Mouse (Mus musculus) urinary bladder, postnatal 36 days (tissue): Measurements from ENCODE around the gene Ccdc162.

ENCODE experiments used
- DNase-seq, 2 experiments: peaks; one replicate each; pipeline ENCODE4 v3.0.0; 2022; ENCODE audit warnings: low spot score in 2 of 2, mixed read lengths in 1 of 2

The Ccdc162 gene

GRCm38 (mm10) chr10:41716029-41716897 is at the start of gene Ccdc162:
TSS of gene Ccdc162 (minus strand) at chr10:41716634.
- DNase-seq = no peak

GRCm38 (mm10) chr10:41765586-41765985 is 49.2 kb upstream of the Ccdc162 start:
- no peak for DNase-seq

GRCm38 (mm10) chr10:41763741-41764385 is 47.4 kb upstream of the Ccdc162 start:
- DNase-seq = no peak

- DNase-seq = no peak
Observed at GRCm38 (mm10) chr10:41760866-41761265, 44.4 kb upstream of the Ccdc162 start.

- DNase-seq = no peak
Observed at GRCm38 (mm10) chr10:41758041-41758440, 41.6 kb upstream of the Ccdc162 start.

- DNase-seq = no peak
Observed at GRCm38 (mm10) chr10:41757226-41757625, 40.8 kb upstream of the Ccdc162 start.

GRCm38 (mm10) chr10:41751867-41752480 is 35.5 kb upstream of the Ccdc162 start:
- DNase-seq = peak in 1 of 2 experiments; percentile 17

GRCm38 (mm10) chr10:41749306-41749705 is 32.9 kb upstream of the Ccdc162 start:
- DNase-seq = no peak

GRCm38 (mm10) chr10:41746554-41746953 is 30.1 kb upstream of the Ccdc162 start:
- no peak for DNase-seq

- DNase-seq = no peak
Observed at GRCm38 (mm10) chr10:41744006-41744405, 27.6 kb upstream of the Ccdc162 start.

GRCm38 (mm10) chr10:41740221-41740620 is 23.8 kb upstream of the Ccdc162 start:
- no peak for DNase-seq

GRCm38 (mm10) chr10:41737245-41737644 is 20.8 kb upstream of the Ccdc162 start:
- no peak for DNase-seq

- DNase-seq = no peak
Observed at GRCm38 (mm10) chr10:41735398-41735797, 19.0 kb upstream of the Ccdc162 start.

GRCm38 (mm10) chr10:41733214-41733613 is 16.8 kb upstream of the Ccdc162 start:
- DNase-seq = no peak

- DNase-seq = no peak
Observed at GRCm38 (mm10) chr10:41731932-41732331, 15.5 kb upstream of the Ccdc162 start.

- no peak for DNase-seq
Observed at GRCm38 (mm10) chr10:41730746-41731145, 14.3 kb upstream of the Ccdc162 start.

GRCm38 (mm10) chr10:41726215-41726614 is 9.8 kb upstream of the Ccdc162 start:
- no peak for DNase-seq

- no peak for DNase-seq
Observed at GRCm38 (mm10) chr10:41719587-41719986, 3.2 kb upstream of the Ccdc162 start.

- no peak for DNase-seq
Observed at GRCm38 (mm10) chr10:41715557-41715956, 877 bp downstream of the Ccdc162 start.

GRCm38 (mm10) chr10:41711467-41711866 is 5.0 kb downstream of the Ccdc162 start:
- DNase-seq = no peak

- no peak for DNase-seq
Observed at GRCm38 (mm10) chr10:41710773-41711172, 5.7 kb downstream of the Ccdc162 start.

- no peak for DNase-seq
Observed at GRCm38 (mm10) chr10:41709341-41709740, 7.1 kb downstream of the Ccdc162 start.

- no peak for DNase-seq
Observed at GRCm38 (mm10) chr10:41699669-41700068, 16.8 kb downstream of the Ccdc162 start.
